Mouse (Mus musculus) neural tube, embryonic 14.5 days (tissue): ENCODE measurements around the gene Nt5c1a. TPM values are rescaled to one million over a fixed set of nuclear protein-coding genes. Genes with fewer than 3 reads are reported as not detected.

Experiments used
- ATAC-seq: fragments of 200-750 bp; cut with Nextera tagmentation; 2 replicates; pipeline ENCODE4 v1.8.0; 2017; ENCODE audit warnings: low read depth, mild to moderate bottlenecking, moderate TSS enrichment, moderate library complexity
- H3K27ac ChIP-seq: fragments of 300-500 bp; sonication (generic); 2 replicates; pipeline ENCODE4 v1.5.1; 2014; ENCODE audit warnings: low read depth, mild to moderate bottlenecking, control low read depth, low read length, moderate library complexity, mixed read lengths
- H3K27me3 ChIP-seq: fragments of 300-500 bp; sonication (generic); 2 replicates; pipeline ENCODE4 v1.6.1; 2014; ENCODE audit warnings: low read length; ENCODE audit not compliant: control insufficient read depth, insufficient read depth
- H3K36me3 ChIP-seq: fragments of 300-500 bp; sonication (generic); 2 replicates; pipeline ENCODE4 v1.6.1; 2014; ENCODE audit warnings: low read length, mixed read lengths; ENCODE audit not compliant: control insufficient read depth, insufficient read depth
- H3K4me1 ChIP-seq: fragments of 300-500 bp; sonication (generic); 2 replicates; pipeline ENCODE4 v1.6.1; 2014; ENCODE audit warnings: low read length; ENCODE audit not compliant: control insufficient read depth, insufficient read depth
- H3K4me2 ChIP-seq: fragments of 300-500 bp; sonication (generic); 2 replicates; pipeline ENCODE4 v1.6.1; 2014; ENCODE audit warnings: mild to moderate bottlenecking, low read depth, low read length, control low read depth
- H3K4me3 ChIP-seq: fragments of 300-500 bp; sonication (generic); 2 replicates; pipeline ENCODE4 v1.5.1; 2014; ENCODE audit warnings: low read depth, low read length, control low read depth, mixed read lengths
- H3K9ac ChIP-seq: fragments of 300-500 bp; sonication (generic); replicated peaks from 2 replicates; pipeline ENCODE4 v1.6.1; 2014; ENCODE audit warnings: low read depth, mild to moderate bottlenecking, control low read depth, low read length, mixed read lengths
- H3K9me3 ChIP-seq: fragments of 300-500 bp; sonication (generic); 2 replicates; pipeline ENCODE4 v1.6.1; 2016; ENCODE audit warnings: low read length; ENCODE audit not compliant: control insufficient read depth
- WGBS: fragments of 180-500 bp; shearing (Covaris S2); extraction: QIAGEN DNeasy Blood & Tissue Kit; methylation state at CpG from one replicate; pipeline ENCODE4 v1.1.7; 2014; 5-methylcytosine and 5-hydroxymethylcytosine counted together
- polyA plus RNA-seq: library from polyadenylated mRNA; unstranded; fragments of >200 nt; fragmentation: Nextera tagmentation; extraction: Ambion mirVana; gene quantifications from 2 replicates; pipeline ENCODE4 v1.2.1, GENCODE M21; 2014

The Nt5c1a gene
- polyA plus RNA-seq, 1 experiment from 2014 or later = not detected

GRCm38 (mm10) chr4:123164157-123164556 lies 37.1 kb upstream of the Nt5c1a start:
- Histone ChIP-seq H3K27me3 (no peaks in the 10 kb centered on the region), H3K4me2 (no peak overlapping the region), H3K9me3 (peaks cover 2% of the 10 kb centered on the region; the same call in 1 of the 2 replicates), H3K4me1 (no peaks in the 10 kb centered on the region), H3K9ac (no peak overlapping the region), H3K4me3 (no peak overlapping the region), H3K27ac (no peak overlapping the region), H3K36me3 (no peaks in the 10 kb centered on the region)
- 70% methylated on average over 15 of the region's 15 CpGs for WGBS
- ATAC-seq = no peak

GRCm38 (mm10) chr4:123171811-123172210 lies 29.5 kb upstream of the Nt5c1a start:
- Histone ChIP-seq H3K27me3 (no peaks in the 10 kb centered on the region), H3K27ac (no peak overlapping the region), H3K4me1 (no peaks in the 10 kb centered on the region), H3K4me3 (no peak overlapping the region), H3K36me3 (no peaks in the 10 kb centered on the region), H3K9me3 (peaks cover 3% of the 10 kb centered on the region; the same call in 1 of the 2 replicates), H3K4me2 (no peak overlapping the region), H3K9ac (no peak overlapping the region)
- ATAC-seq = no peak

- peak; percentile 45 for ATAC-seq
- peak within 1 kb of the TSS; percentile 48 for H3K4me3 ChIP-seq
- H3K36me3 ChIP-seq = no peaks in the 10 kb centered on the region
- peaks cover 13% of the 10 kb centered on the region for H3K27me3 ChIP-seq
- peak within 1 kb of the TSS; percentile 62 for H3K9ac ChIP-seq
- H3K4me1 ChIP-seq = peaks cover 10% of the 10 kb centered on the region; the same call in 1 of the 2 replicates
- no peaks in the 10 kb centered on the region for H3K9me3 ChIP-seq
- WGBS = 1% methylated on average over 44 of the region's 44 CpGs
- no peak within 1 kb of the TSS for H3K27ac ChIP-seq
- H3K4me2 ChIP-seq = peak within 1 kb of the TSS; percentile 76
Observed at GRCm38 (mm10) chr4:123182328-123183238, 18.7 kb upstream of the Nt5c1a start, which contains the start of gene Hpcal4. Hpcal4 (plus strand) TSS chr4:123183227.

- H3K9me3 ChIP-seq = no peaks in the 10 kb centered on the region
- no peaks in the 10 kb centered on the region for H3K36me3 ChIP-seq
- peak overlapping the region; percentile 48 for H3K4me3 ChIP-seq
- H3K27ac ChIP-seq = no peak overlapping the region
- 10% methylated on average over 43 of the region's 44 CpGs for WGBS
- H3K4me2 ChIP-seq = peak overlapping the region; percentile 76
- peaks cover 10% of the 10 kb centered on the region; the same call in 1 of the 2 replicates for H3K4me1 ChIP-seq
- H3K27me3 ChIP-seq = peaks cover 13% of the 10 kb centered on the region
- ATAC-seq = peak; percentile 93
- peak overlapping the region; percentile 62 for H3K9ac ChIP-seq
Observed at GRCm38 (mm10) chr4:123183239-123184056, 17.9 kb upstream of the Nt5c1a start.

GRCm38 (mm10) chr4:123184816-123185215 lies 16.5 kb upstream of the Nt5c1a start:
- H3K36me3 ChIP-seq = no peaks in the 10 kb centered on the region
- peaks cover 13% of the 10 kb centered on the region for H3K27me3 ChIP-seq
- peaks cover 10% of the 10 kb centered on the region; the same call in 1 of the 2 replicates for H3K4me1 ChIP-seq
- no peaks in the 10 kb centered on the region for H3K9me3 ChIP-seq
- peak overlapping the region; percentile 76; the same call in 1 of the 2 replicates for H3K4me2 ChIP-seq
- H3K9ac ChIP-seq = no peak overlapping the region
- H3K4me3 ChIP-seq = no peak overlapping the region
- no peak overlapping the region for H3K27ac ChIP-seq
- no peak for ATAC-seq
- WGBS = 43% methylated on average over 3 of the region's 3 CpGs

- Histone ChIP-seq H3K4me2 (no peak overlapping the region), H3K9ac (no peak overlapping the region), H3K27me3 (no peaks in the 10 kb centered on the region), H3K36me3 (no peaks in the 10 kb centered on the region), H3K9me3 (no peaks in the 10 kb centered on the region), H3K27ac (no peak overlapping the region), H3K4me3 (no peak overlapping the region), H3K4me1 (no peaks in the 10 kb centered on the region)
- 92% methylated on average over 11 of the region's 11 CpGs for WGBS
- ATAC-seq = no peak
Observed at GRCm38 (mm10) chr4:123192336-123192735, 9.0 kb upstream of the Nt5c1a start.

GRCm38 (mm10) chr4:123193791-123194190 lies 7.5 kb upstream of the Nt5c1a start:
- WGBS = 92% methylated on average over 11 of the region's 11 CpGs
- Histone ChIP-seq H3K9ac (no peak overlapping the region; the same call in 1 of the 2 replicates), H3K27ac (no peak overlapping the region), H3K9me3 (no peaks in the 10 kb centered on the region), H3K4me3 (no peak overlapping the region), H3K4me2 (no peak overlapping the region), H3K27me3 (no peaks in the 10 kb centered on the region), H3K4me1 (no peaks in the 10 kb centered on the region), H3K36me3 (no peaks in the 10 kb centered on the region)
- no peak for ATAC-seq

- no peak for ATAC-seq
- Histone ChIP-seq H3K9ac (no peak overlapping the region), H3K9me3 (no peaks in the 10 kb centered on the region), H3K4me3 (no peak overlapping the region), H3K27ac (no peak overlapping the region), H3K36me3 (no peaks in the 10 kb centered on the region), H3K4me2 (no peak overlapping the region), H3K27me3 (peaks cover 11% of the 10 kb centered on the region), H3K4me1 (peaks cover 8% of the 10 kb centered on the region; the same call in 1 of the 2 replicates)
- WGBS = 71% methylated on average over 6 of the region's 6 CpGs
Observed at GRCm38 (mm10) chr4:123196695-123197094, 4.6 kb upstream of the Nt5c1a start.
